ENCODE assay signal across 24 mouse cellular contexts in the genomic region with DNA sequence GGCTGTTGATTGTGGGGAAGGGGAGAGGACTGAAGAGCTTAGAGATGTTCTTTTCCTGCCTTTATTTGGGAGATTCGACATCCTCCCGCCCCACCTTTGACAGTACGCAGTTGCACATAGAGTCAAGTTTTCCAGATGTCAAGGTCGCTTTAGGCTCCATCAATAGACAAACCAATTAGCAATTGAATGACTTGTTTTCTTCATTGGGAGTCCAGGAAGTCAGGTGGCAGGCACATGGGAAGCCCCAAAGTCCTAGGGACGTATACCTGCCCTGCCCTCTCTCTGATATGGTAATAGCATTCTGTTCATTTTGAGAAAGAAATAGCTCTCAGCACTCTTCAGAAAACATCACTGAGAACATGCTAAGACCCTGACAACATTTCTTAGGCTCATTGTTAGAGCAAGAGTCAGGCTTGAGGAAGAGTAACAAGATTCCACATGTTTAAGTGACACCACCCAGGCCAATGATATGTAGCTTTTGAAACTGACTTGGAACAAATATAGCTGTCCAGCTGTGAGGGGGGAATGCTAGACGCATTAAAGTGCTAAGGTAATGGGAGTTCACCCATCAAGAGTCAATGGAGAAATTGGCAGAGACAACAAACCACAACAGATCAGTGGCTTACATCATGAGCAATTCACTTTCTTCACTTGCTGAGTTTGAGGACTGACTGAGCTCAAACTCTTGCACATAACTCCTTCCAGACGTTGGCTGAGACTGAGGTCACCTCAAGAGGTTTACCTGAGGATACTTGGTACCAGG.
DNase-seq lines count a peak whose midpoint lies in the region; ATAC-seq and TF ChIP-seq lines count a peak whose summit lies in the region.
"Had no signal": no experiment of that assay in that cellular context is flagged by ENCODE, and none has a peak within 500 bp of the region (broad histone marks: within the 10 kb centered on the region; RNA-seq: fewer than 3 reads in every experiment).

No protein-coding gene starts in this region.

- peaks cover 9 to 11% of the 10 kb centered on the region in 2 experiments for H3K4me1 ChIP-seq in ES-E14 (ENCODE audit: control insufficient read depth in 2 of 2, insufficient read depth in 2 of 2, low read length in 2 of 2, poor library complexity in 1 of 2)
- H3K4me1 ChIP-seq: embryonic facial prominence, embryonic 13.5 days; embryonic facial prominence, embryonic 15.5 days; forebrain, embryonic 13.5 days had no signal

- no peak overlapping the region for H3K9ac ChIP-seq in ES-E14 (ENCODE audit: insufficient read depth, low read depth, low read length, poor library complexity, severe bottlenecking)
- H3K9ac ChIP-seq: embryonic facial prominence, embryonic 13.5 days; embryonic facial prominence, embryonic 15.5 days; forebrain, embryonic 13.5 days; forebrain, embryonic 15.5 days; forebrain, postnatal 0 days had no signal

- no peak overlapping the region for H3K4me3 ChIP-seq in ES-E14 (ENCODE audit: insufficient read depth in 1 of 2, low read depth in 1 of 2, low read length in 2 of 2, poor library complexity in 1 of 2, severe bottlenecking in 1 of 2)
- H3K4me3 ChIP-seq: embryonic facial prominence, embryonic 13.5 days; embryonic facial prominence, embryonic 15.5 days; erythroblast, embryonic 14.5 days; forebrain, embryonic 13.5 days; forebrain, embryonic 15.5 days had no signal

- intact Hi-C loops in heart, postnatal 25 days (cut with DNase I), result no loop called here

- H3K27ac ChIP-seq in ES-E14 (ENCODE audit: insufficient read depth, low read depth, low read length, poor library complexity, severe bottlenecking), result peak overlapping the region; percentile 15; the same call in 1 of the 2 replicates
- H3K27ac ChIP-seq: embryonic facial prominence, embryonic 13.5 days; embryonic facial prominence, embryonic 15.5 days; forebrain, embryonic 13.5 days; forebrain, embryonic 15.5 days had no signal

- in situ Hi-C loops in ES-E14 (cut with MboI; ENCODE audit: low sequenced_read_pairs in 2 of 2, unreplicated experiment in 2 of 2), result no loop called here

- no peaks in the 10 kb centered on the region for H3K36me3 ChIP-seq in ES-E14 (ENCODE audit: control insufficient read depth, insufficient read depth, low read length, poor library complexity, severe bottlenecking)
- H3K36me3 ChIP-seq: embryonic facial prominence, embryonic 13.5 days; embryonic facial prominence, embryonic 15.5 days; forebrain, embryonic 15.5 days had no signal

- ATAC-seq in cerebellum, adult (ENCODE audit: insufficient number of reproducible peaks, low FRiP score, low TSS enrichment), result no peak
- ATAC-seq: CD4-positive, CD25-positive, alpha-beta regulatory T cell, adult 4 months; forebrain, embryonic 13.5 days; forebrain, embryonic 15.5 days; forebrain, postnatal 0 days had no signal

- peak; percentile 59 for DNase-seq in heart, adult 11 months
- DNase-seq in heart, postnatal 25 days (ENCODE audit: low spot score), result no peak
- DNase-seq in ES-E14 (ENCODE audit: low read depth, low spot score) (peak; percentile 63), ZHBTc4 (ENCODE audit: low read depth, low spot score) (peak; percentile 91)
- DNase-seq in thymus, postnatal 0 days (ENCODE audit: low spot score), result no peak
- DNase-seq: adrenal gland, adult 2 months; adrenal gland, postnatal 10 days; adrenal gland, postnatal 25 days; B cell, adult 2 months; cerebellum, adult 11 months; cerebellum, adult 18-20 months; cerebellum, adult 8-10 months; cerebellum, adult 9-11 months; cerebellum, postnatal 14 days; cerebellum, postnatal 36 days; embryo, embryonic 11 days; forebrain, postnatal 0 days had no signal

- H3K9me3 ChIP-seq in ES-E14 (ENCODE audit: control insufficient read depth, insufficient read depth, low read depth, low read length), result no peaks in the 10 kb centered on the region
- H3K9me3 ChIP-seq: embryonic facial prominence, embryonic 13.5 days; embryonic facial prominence, embryonic 15.5 days; forebrain, embryonic 13.5 days; forebrain, embryonic 15.5 days had no signal

TF ChIP-seq in ES-E14, 5 proteins besides CTCF, POLR2A, EP300 and RAD21:
- TF ChIP-seq ZNF384 (IDR thresholded peaks at IDR 0.05; ENCODE audit: low read depth, low read length) (0 out of 2 replicates have a peak, but pooled peaks have one; percentile 67), MAFK (IDR thresholded peaks at IDR 0.05; ENCODE audit: insufficient read depth, low read depth, low read length) (no peak)

Comparison
In these comparisons a context has a peak if more than half of its experiments do, and no peak if none do; other contexts are left out.
1. DNase-seq: peak in heart, adult 11 months (single experiment), ES-E14 (single experiment) and ZHBTc4 (single experiment); none in heart, postnatal 25 days (single experiment) and thymus, postnatal 0 days (single experiment).